Mouse (Mus musculus): Measurements from ENCODE around the gene Phactr2.

DNA sequence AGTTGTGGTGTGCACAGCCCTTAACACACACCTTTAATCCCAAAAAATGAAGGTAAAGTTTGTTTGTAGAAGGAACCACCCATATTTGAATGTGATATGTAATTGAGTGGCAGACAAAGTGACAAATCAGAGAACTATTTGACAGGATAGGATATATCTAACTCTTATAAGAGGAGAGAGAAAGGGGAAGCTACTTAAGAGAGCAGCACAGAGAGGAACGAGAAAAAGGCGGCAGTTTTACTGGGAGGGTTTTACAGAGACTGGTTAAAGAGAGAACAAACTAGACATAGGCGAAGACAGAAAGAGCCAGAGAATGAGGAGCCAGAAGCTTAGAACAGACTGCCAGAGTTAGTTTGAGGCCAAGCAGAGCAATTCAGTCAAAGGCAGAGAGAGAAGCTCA lies 273.4 kb downstream of the Phactr2 start:
- TF ChIP-seq ZNF384 (IDR thresholded peaks at IDR 0.05; ENCODE audit: low read depth, low read length) (no peak), USF1 (IDR thresholded peaks at IDR 0.05; ENCODE audit: low read depth, low read length) (no peak)
